Mouse (Mus musculus): ENCODE data around the gene Bscl2. TPM values are rescaled to one million over a fixed set of nuclear protein-coding genes. Genes with fewer than 3 reads are reported as not detected.

The Bscl2 gene
- total RNA-seq, 2 experiments from 2014 or later = 55.1 to 64.1 TPM

Other genes starting within 250 kb of the Bscl2 start
- not detected for gene Slc22a8, start 246.2 kb upstream of the Bscl2 start, total RNA-seq (2023)
- not detected for gene Slc22a6, start 219.4 kb upstream of the Bscl2 start, total RNA-seq (2023)
- under 1 TPM; 0.22 to 0.57 TPM for gene Chrm1, start 173.7 kb upstream of the Bscl2 start, total RNA-seq (2023)
- gene Slc3a2, start 114.1 kb upstream of the Bscl2 start, total RNA-seq (2023) = 100 to 1,000 TPM; 121 to 124 TPM
- gene Wdr74, start 101.6 kb upstream of the Bscl2 start, total RNA-seq (2023) = 10 to 100 TPM; 20.6 to 29.3 TPM
- 1 to 10 TPM in 1 of 2 experiments, not detected in 1; 2.8 TPM for gene 1700092M07Rik, start 96.7 kb upstream of the Bscl2 start, total RNA-seq (2023)
- 100 to 1,000 TPM; 125 to 152 TPM for gene Stx5a, start 96.1 kb upstream of the Bscl2 start, total RNA-seq (2023)
- 100 to 1,000 TPM; 133 to 147 TPM for gene Nxf1, start 80.4 kb upstream of the Bscl2 start, total RNA-seq (2023)
- 10 to 100 TPM; 20.5 to 24.1 TPM for gene Tmem223, start 66.5 kb upstream of the Bscl2 start, total RNA-seq (2023)
- gene Tmem179b, start 63.0 kb upstream of the Bscl2 start, total RNA-seq (2023) = 10 to 100 TPM; 75.5 to 83.0 TPM
- 10 to 100 TPM; 11.3 to 11.5 TPM for gene Taf6l, start 51.0 kb upstream of the Bscl2 start, total RNA-seq (2023)
- gene Polr2g, start 38.9 kb upstream of the Bscl2 start, total RNA-seq (2023) = 10 to 100 TPM; 45.1 to 45.9 TPM
- gene Zbtb3, start 34.9 kb upstream of the Bscl2 start, total RNA-seq (2023) = under 1 TPM; 0.79 to 0.98 TPM
- 10 to 100 TPM; 20.3 to 24.7 TPM for gene Ttc9c, start 18.1 kb upstream of the Bscl2 start, total RNA-seq (2023)
- 10 to 100 TPM; 89.7 to 97.5 TPM for gene Hnrnpul2, start 17.5 kb upstream of the Bscl2 start, total RNA-seq (2023)
- 1 to 10 TPM; 3.5 to 7.8 TPM for gene AC129217.1, start 7.7 kb upstream of the Bscl2 start, total RNA-seq (2023)
- not detected for gene Gng3, start 1.7 kb downstream of the Bscl2 start, total RNA-seq (2023)
- under 1 TPM; 0.20 to 0.36 TPM for gene Lrrn4cl, start 13.3 kb downstream of the Bscl2 start, total RNA-seq (2023)
- 10 to 100 TPM; 92.5 to 99.0 TPM for gene Ubxn1, start 34.0 kb downstream of the Bscl2 start, total RNA-seq (2023)
- 10 to 100 TPM; 19.7 to 21.0 TPM for gene Uqcc3, start 43.5 kb downstream of the Bscl2 start, total RNA-seq (2023)
- 10 to 100 TPM in 1 of 2 experiments, 1 to 10 TPM in 1; 9.9 to 17.6 TPM for gene Lbhd1, start 46.3 kb downstream of the Bscl2 start, total RNA-seq (2023)
- gene Gm49403, start 46.5 kb downstream of the Bscl2 start, total RNA-seq (2023) = not detected
- 10 to 100 TPM; 20.5 to 27.8 TPM for gene 1810009A15Rik, start 51.4 kb downstream of the Bscl2 start, total RNA-seq (2023)
- 1 to 10 TPM; 6.1 to 8.2 TPM for gene Gm49416, start 51.5 kb downstream of the Bscl2 start, total RNA-seq (2023)
- gene Ints5, start 55.5 kb downstream of the Bscl2 start, total RNA-seq (2023) = 10 to 100 TPM; 13.2 to 14.3 TPM
- 10 to 100 TPM; 79.7 to 91.5 TPM for gene Ganab, start 60.6 kb downstream of the Bscl2 start, total RNA-seq (2023)
- gene B3gat3, start 82.9 kb downstream of the Bscl2 start, total RNA-seq (2023) = 10 to 100 TPM; 39.9 to 45.3 TPM
- gene Rom1, start 91.9 kb downstream of the Bscl2 start, total RNA-seq (2023) = 1 to 10 TPM; 1.3 to 2.3 TPM
- gene Eml3, start 92.1 kb downstream of the Bscl2 start, total RNA-seq (2023) = 10 to 100 TPM; 48.3 to 52.7 TPM
- gene Mta2, start 104.4 kb downstream of the Bscl2 start, total RNA-seq (2023) = 100 to 1,000 TPM; 103 to 115 TPM
- 1 to 10 TPM; 6.4 to 9.1 TPM for gene Tut1, start 116.4 kb downstream of the Bscl2 start, total RNA-seq (2023)
- gene Eef1g, start 129.6 kb downstream of the Bscl2 start, total RNA-seq (2023) = 100 to 1,000 TPM; 127 to 130 TPM
- 100 to 1,000 TPM; 348 to 529 TPM for gene Ahnak, start 151.8 kb downstream of the Bscl2 start, total RNA-seq (2023)